Mouse (Mus musculus) adrenal gland, postnatal 36 days (tissue): ENCODE measurements around the gene Slc44a4. TPM values are rescaled to one million over a fixed set of nuclear protein-coding genes. Genes with fewer than 3 reads are reported as not detected.

Source experiments
- DNase-seq, 2 experiments: peaks; one replicate each; pipeline ENCODE4 v3.0.0; 2021; ENCODE audit warnings: mixed read lengths in 1 of 2
- long read RNA-seq, 2 experiments: library from polyadenylated mRNA; stranded (forward); transcript quantifications; one replicate each; pipeline ENCODE4 v2.0.0; 2021; ENCODE audit warnings: borderline sequencing depth in 2 of 2
- total RNA-seq, 2 experiments: library from RNA; stranded (reverse); gene quantifications; 2 replicates each; pipeline ENCODE4 v1.2.3; 2021

The Slc44a4 gene
- total RNA-seq = 1 to 10 TPM in 1 of 2 experiments, under 1 TPM in 1; 0.83 to 1.7 TPM
- long read RNA-seq, experiment 1, partial matches to known transcripts = 8 of 10 reads
- long read RNA-seq, experiment 1, other reads (novel, unspliced or antisense) = 2 of 10 reads
- long read RNA-seq, experiment 2, partial matches to known transcripts = 1 of 1 reads
- long read RNA-seq, experiment 2, other reads (novel, unspliced or antisense) = 0 of 1 reads

DNA sequence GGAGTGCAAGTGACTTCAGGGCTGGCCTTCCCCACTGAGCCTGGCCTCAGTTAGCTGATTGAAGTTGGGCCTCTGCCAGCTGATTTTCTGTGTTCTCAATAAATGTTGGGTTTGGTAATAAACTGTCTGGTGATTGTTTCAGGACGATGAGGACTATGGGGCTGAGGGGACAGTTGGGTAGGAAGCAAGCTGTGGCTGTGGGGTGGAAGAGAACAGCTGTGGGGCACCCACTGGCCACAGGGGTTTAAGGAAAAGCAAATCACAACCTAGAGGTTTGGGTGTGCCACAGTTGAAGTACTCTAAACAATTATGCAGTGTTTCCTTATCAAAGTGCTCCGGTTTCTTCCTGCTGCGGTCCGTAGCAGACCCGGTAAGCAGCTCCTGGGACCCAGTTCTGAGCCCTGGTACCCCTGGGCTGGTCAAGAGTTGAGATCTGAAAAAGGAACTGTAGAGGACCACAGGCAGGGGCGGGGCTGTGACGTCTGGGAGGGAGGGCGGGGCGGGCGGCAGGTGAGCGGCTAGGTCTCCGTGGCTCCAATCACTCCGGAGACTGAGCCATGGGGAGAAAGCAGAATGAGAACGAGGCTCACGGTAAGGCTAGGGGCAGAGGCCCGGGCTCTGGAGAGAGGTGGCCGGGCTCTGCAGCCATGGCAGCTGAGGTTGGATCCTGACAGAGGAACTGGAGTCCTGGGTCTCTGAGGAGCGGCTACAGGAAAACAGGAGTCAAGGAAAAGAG lies at the start of gene Slc44a4:
TSS of gene Slc44a4 (plus strand) at position 537 of the 736 bp plus-strand sequence.
- DNase-seq = no peak

- DNase-seq = no peak
Measured at GRCm38 (mm10) chr17:34865981-34866380, 48.3 kb upstream of the Slc44a4 start.

GRCm38 (mm10) chr17:34874321-34874720 lies 39.9 kb upstream of the Slc44a4 start:
- DNase-seq = peak; percentile 39 to 57

DNA sequence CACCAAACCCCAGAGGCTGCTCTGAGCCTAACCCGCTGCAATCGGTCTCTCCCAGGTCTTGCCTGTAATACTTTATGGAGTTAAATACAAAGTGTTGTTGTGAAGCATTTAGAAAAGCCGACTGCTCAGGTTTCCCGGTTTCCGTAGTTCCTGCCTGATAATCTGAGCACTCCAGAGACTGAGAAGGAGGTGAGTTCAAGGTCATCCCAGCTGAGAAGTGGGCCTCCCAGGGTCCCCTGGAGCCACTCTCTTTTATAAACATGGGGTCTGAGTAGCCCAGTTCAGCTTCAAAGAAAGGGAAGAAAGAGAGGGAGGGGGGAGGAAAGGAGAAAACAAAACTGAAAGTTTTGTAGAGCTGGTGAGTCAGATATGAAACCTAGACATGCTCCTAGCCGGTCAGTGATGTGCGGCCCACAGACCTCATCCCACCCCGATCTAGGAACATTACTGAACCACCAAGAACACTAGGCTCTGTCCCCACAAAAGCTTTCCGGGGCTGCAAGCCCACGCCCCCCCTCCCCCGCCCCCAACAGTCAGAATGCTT lies 34.9 kb upstream of the Slc44a4 start, which contains the start of gene Zbtb12:
TSS of gene Zbtb12 (plus strand) at position 148 of the 544 bp plus-strand sequence.
- DNase-seq = no peak

DNA sequence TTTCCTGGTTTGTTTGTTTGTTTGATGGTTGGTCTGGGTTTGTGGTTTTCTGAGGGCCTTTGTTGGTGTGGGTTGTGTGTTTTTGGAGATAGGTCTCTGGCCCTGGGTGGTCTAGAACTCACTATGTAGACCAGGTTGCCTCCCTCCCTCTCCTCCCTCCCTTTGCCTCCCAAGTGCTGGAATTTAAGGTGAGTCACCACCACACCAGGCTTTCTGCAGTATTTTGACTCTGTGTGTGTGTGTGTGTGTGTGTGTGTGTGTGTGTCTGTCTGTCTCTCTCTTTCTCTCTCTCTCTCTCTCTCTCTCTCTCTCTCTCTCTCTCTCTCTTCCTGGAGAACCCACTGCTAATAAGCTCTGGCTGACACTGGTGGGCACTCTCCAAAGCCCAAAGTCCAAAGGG lies 33.1 kb upstream of the Slc44a4 start:
- DNase-seq = peak in 1 of 2 experiments; percentile 52

DNA sequence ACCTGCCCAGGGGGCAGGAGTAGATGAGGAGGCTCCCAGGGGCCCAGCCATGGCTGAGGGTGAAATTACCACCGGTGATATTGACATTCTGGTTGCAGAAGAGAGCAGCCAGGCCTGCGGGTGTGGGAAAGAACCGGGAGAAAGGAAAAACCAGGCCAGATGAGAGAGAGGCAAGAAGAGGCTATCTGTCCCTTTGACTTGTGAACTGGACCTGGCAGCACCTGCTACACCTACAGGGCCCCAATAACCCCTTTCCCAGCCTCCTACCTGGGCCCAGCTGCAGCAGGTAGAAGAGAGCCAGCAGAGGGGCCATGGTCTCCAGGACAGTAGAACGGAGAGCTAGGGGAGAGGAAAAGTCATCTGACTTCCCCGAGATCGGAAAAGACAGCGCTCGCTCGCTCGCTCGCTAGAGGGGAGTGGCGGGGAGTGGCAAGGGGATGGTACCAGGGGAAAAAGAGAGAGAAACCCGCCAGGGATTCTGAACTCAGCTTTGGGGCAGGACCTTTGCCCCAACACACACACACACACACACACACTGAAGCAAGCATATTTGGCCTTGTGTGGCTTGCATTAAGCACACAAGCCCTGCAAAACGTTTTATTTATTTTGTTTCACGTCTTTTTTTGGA lies 32.5 kb upstream of the Slc44a4 start, which contains the start of gene Gm20547:
TSS of gene Gm20547 (minus strand) at position 360 of the 628 bp plus-strand sequence.
- DNase-seq = peak in 1 of 2 experiments; percentile 62

DNA sequence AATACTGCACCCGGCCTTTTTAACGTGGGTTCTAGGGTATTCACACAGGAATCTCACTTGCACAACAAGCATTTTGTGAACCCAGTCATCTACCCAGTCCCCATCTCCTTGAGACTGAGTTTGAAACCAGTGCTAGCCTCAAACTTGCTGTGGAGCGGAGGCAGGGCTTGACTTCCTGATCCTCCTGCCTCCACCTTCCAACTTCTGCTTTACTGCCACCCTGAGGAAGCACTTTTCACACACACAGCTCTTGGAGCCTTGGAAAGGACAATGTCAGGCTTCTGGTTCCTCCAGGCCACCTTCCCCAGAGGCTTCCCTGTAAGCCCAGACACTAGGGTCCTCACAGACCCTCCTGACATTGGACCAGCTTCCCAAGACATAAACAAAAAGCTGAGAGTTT lies 30.9 kb upstream of the Slc44a4 start:
- DNase-seq = no peak

- DNase-seq = no peak
Measured at GRCm38 (mm10) chr17:34884704-34885103, 29.6 kb upstream of the Slc44a4 start.

DNA sequence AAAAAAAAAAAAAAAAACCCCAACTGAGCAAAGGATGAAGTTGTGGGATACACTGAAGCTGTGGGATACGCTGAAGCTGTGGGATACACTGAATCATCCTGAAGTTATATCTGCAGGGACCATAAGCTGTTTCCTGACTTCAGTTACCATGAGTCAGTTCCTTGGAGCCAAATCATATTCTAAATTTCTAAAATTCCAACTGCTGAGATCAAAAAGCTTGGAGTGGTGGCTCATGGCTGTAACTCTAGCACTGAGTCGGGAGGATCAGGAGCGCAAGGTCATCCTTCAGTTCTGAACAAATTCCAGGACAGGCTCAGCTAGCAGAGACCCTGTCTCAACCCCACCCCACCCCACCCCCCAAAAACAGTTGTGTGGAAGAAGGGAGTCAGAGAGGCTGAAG lies 28.7 kb upstream of the Slc44a4 start:
- DNase-seq = peak in 1 of 2 experiments; percentile 22

DNA sequence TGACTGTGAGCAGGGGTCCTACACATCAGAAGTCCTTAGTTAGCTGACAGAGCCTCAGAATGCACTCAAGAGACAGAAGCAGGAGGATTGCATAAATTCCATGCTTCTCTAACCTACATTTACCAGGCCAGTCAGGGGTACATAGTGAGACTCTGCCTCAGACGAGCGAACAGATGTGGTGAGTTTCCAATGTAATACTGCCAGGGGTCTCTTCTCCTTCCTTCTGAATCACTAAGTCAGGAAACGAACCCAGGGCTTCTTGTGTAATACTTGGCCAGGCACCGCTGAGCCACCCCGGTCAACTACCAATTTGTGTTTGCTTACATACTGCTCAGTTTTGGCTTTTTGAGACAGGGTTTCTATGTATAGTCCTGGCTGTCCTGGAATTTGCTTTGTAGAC lies 26.3 kb upstream of the Slc44a4 start:
- DNase-seq = no peak

DNA sequence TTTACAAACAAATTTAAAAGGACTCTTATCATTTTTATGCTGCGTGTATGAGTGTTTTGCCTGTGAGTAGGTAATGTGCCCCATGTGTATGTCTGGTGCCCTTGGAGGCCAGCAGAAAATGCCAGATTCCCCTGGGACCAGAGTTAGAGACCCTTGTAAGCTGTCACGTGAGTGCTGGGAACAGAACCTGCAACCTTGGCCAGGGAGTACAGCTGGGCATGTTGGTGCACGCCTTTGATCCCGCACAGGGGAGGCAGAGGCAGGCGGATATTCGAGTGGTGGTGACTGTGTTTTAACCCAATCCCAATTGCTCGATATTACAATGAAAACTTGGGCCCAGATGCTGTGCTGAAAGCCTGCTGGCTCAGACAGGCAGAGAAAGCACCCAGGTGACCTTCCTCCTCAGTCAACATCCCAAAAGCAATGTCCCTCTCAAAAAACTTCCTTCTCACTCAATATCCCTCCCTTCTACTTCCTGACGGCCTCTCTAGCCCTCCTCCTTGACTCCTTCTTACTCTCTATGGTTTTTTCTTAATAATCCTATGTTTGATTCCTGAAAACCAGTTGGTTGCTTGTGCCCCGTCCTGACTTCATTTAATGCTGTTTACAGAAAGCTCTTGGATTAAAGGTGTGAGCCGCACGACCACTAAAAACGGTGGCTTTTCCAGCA lies 24.1 kb upstream of the Slc44a4 start:
- DNase-seq = no peak

- DNase-seq = no peak
Measured at GRCm38 (mm10) chr17:34891377-34891776, 22.9 kb upstream of the Slc44a4 start.

- DNase-seq = no peak
Measured at GRCm38 (mm10) chr17:34893072-34893824, 21.0 kb upstream of the Slc44a4 start.

GRCm38 (mm10) chr17:34894074-34894597 lies 20.1 kb upstream of the Slc44a4 start:
- peak; percentile 96 to 97 for DNase-seq

GRCm38 (mm10) chr17:34894801-34895530 lies 19.3 kb upstream of the Slc44a4 start:
- DNase-seq = peak; percentile 76 to 87

DNA sequence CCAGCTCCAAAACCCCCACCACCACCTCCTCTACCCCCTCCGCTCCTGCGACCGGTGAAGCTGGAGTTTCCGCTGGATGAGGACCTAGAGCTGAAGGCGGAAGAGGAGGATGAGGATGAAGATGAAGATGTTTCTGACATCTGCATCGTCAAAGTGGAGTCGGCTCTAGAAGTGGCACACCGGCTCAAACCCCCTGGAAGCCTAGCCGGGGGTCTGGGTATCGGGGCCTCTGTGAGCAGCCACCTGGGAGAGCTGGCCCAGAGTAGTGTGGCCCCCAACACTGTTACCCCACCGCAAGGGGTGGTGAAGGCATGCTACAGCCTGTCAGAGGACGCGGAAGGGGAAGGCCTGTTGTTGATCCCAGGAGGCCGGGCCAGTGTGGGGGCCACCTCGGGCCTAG lies 18.5 kb upstream of the Slc44a4 start:
- DNase-seq = no peak

DNA sequence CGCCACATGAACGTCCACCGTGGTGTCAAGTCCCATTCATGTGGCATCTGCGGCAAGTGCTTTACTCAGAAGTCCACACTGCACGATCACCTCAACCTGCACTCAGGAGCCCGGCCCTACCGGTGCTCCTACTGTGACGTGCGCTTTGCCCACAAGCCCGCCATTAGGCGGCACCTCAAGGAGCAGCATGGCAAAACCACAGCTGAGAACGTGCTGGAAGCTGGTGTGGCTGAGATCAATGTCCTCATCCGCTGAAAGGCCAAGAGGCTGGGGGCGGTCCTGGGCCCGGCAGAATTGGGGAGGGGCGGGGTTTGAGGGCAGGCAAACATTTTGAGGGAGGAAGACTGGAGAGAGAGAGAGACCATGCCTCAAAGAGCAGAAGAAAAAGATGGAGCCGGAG lies 17.9 kb upstream of the Slc44a4 start:
- DNase-seq = no peak

GRCm38 (mm10) chr17:34897373-34898159 lies 16.7 kb upstream of the Slc44a4 start:
- DNase-seq = peak in 1 of 2 experiments; percentile 22

DNA sequence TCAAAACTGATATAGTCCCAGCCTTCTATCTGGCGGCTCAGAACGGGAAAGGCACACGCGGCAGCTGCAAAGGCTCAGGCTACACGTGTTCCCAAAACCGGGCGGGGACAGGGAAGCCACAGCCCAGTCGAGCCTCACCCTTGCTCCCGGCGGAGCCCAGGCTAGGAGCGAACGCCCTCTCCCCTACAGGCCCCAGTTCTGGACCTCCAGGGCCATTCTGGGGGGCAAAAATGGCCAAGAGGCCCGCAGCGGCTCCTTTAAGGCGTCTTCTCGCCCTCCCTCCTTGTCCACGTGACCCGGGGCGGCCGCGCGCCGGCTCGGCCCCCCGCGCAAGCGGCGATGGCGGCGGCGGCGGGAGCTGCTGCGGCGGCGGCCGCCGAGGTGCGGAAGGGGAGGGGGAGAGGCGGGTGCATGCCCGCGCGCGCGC lies 16.1 kb upstream of the Slc44a4 start, which contains the start of the genes C2 and Ehmt2:
TSS of gene C2 (minus strand) at position 106 of the 427 bp plus-strand sequence.
TSS of gene Ehmt2 (plus strand) at position 310 of the 427 bp plus-strand sequence.
- DNase-seq = peak; percentile 89 to 92
